Mouse (Mus musculus) liver, adult 2 months (tissue): Measurements from ENCODE around the gene Ggcx.

ENCODE experiments used
- CTCF ChIP-seq: fragments of 200-500 bp; IDR thresholded peaks from 2 replicates; pipeline ENCODE4 v1.5.1; 2011; ENCODE audit warnings: low read depth, low read length, control low read depth
- POLR2A ChIP-seq: fragments of 200-500 bp; IDR thresholded peaks from 2 replicates; pipeline ENCODE4 v1.6.1; 2011; ENCODE audit warnings: low read length, control low read depth; ENCODE audit not compliant: insufficient read depth; ENCODE audit errors: extremely low read depth

DNA sequence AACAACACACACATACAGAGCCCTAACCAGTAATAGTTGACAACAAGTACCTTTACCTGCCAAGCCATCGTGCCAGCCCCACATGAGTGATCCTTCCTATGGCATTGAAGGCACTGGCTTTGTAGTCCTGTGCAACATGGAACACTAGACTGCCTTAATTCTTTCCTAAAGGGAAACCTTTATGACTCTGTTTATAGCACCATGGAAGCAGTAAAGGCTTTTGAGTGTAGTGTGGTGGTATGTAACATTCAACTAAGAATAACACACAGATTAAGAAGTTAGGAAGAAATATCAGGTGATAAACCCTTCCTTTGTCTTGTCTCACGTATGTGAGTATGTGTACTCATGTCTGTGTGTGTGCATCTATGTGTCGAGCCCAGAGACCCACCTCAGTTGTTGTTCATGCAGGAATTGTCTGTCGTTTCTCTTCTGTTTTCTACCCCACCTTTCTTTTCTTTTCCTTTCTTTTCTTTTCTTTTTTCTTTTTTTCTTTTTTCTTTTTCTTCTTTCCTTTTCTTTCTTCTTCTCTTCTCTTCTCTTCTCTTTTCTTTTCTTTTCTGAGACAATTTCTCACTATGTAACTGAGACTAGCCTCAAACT is 47.2 kb upstream of the Ggcx start, which contains the start of gene Rnf181:
- TF ChIP-seq POLR2A = no peak
- TF ChIP-seq CTCF = no peak
